Mouse (Mus musculus): ENCODE measurements around the gene Rasl11a.
"Not testable (repeated sequence)": the region's sequence is repeated elsewhere in the genome, so short reads cannot be mapped to it uniquely, and the experiment has no call there.

The Rasl11a gene

DNA sequence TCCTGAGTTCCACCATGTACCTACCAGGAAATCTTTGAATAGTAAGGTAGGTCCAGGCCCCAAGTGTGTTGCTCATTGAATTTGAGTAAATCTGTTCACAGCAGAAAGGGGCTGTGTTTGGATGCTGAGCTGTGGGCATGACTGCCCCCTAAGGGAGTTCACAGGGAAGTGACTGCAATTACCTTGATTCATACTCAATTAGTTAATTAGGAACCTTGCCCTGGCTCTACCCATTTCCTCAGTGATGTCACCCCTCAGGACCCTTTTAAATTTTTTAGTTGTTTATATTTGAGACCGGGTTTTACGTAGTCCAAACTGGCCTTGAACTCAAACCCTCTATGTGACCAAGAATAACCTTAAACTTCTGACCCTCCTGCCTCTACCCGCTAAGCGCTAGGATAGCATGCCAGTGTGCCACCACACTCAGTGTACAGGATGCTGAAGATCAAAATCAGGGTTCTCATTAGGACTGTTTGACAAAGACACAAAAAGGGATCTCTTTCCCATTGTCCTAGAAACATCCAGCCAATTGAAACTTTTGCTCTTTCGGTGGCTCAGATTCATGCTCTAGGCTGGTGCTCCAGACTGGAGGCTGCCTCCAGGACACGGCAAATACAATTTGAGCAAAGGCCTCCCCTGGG is 450 bp upstream of the Rasl11a start:
- no peak for DNase-seq

GRCm38 (mm10) chr5:146846489-146846888 is 1.6 kb downstream of the Rasl11a start:
- DNase-seq: no peak

DNA sequence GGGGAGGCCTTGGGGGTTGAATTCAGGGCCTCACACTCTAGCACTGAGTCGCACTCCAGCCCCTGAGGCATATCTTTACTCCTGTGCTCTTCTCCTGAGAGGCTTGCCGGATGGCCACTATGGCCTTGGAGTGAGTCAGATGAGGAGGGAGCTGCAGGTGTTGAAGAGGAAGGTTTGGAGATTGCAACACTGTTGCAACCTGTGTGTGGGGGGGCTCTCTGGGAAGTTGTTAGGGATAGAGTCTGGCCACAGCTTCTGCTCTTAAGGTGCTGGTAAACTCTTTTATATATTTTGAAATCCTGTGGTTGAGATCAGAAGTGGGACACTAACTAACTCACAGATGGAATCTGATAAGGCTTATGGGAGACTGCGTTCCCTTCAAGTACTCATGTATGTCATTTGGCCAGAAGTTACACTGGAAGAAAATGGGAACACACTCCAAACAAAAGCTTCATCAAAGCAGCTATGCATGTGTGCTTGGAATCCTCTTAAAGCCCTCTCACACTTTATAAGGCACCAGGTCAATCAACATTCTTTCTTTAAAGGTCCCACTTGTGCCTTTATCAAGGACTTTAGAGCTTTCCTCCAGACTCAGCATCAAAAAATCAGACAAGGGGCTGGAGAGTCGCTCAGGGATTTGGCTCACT is 4.2 kb downstream of the Rasl11a start:
- DNase-seq: no peak

- no peak for DNase-seq
These were observed 11.2 kb downstream of the Rasl11a start for GRCm38 (mm10) chr5:146856106-146856505.

- DNase-seq: no peak
These were observed 12.7 kb downstream of the Rasl11a start for GRCm38 (mm10) chr5:146857620-146858019.

GRCm38 (mm10) chr5:146858772-146859171 is 13.9 kb downstream of the Rasl11a start:
- DNase-seq: no peak

DNA sequence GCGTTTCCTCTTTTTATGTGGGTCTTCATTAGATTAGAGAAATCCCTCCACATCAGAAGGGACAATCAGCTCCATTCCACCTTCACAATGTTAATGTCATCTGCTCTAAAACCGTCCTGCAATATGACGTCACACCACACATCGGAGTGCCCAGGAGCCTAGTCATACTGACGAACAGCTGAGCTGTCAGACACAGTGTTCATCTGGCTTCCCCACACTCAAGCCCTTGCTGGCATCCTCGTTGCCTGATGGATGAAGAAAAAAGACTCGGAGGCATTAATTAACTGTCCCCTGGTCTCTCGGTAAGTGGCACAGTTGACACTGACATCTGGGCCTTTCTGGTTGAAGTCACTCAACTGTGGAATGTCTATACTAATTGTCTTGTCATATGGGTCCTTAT is 14.4 kb downstream of the Rasl11a start:
- DNase-seq: no peak

GRCm38 (mm10) chr5:146860222-146860998 is 15.5 kb downstream of the Rasl11a start:
- no peak for DNase-seq

GRCm38 (mm10) chr5:146861588-146861987 is 16.7 kb downstream of the Rasl11a start:
- DNase-seq: no peak

GRCm38 (mm10) chr5:146865511-146865910 is 20.6 kb downstream of the Rasl11a start:
- DNase-seq: no peak

DNA sequence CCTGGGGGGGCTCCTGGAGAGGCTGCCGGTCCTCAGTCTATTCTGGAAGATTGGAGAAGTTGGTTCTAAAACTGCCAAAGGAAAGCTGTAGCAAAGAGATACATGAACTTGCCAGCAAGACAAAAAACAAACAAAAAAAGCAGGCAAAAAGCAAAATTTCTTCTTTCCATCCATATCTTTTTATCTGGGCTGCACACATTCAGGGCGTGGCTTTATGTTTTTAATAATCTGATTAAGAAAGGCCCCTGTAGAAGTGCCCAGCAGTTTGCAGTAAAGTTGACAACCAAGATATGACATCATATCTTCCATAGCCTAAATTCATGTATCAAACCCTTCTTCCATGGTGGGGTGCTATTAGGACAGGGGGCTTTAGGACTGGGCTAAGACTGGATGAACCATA is 21.4 kb downstream of the Rasl11a start:
- no peak for DNase-seq

GRCm38 (mm10) chr5:146867246-146867945 is 22.5 kb downstream of the Rasl11a start:
- DNase-seq: peak; percentile 62

GRCm38 (mm10) chr5:146867946-146868314 is 23.1 kb downstream of the Rasl11a start:
- DNase-seq: no peak

GRCm38 (mm10) chr5:146872981-146873631 is 28.2 kb downstream of the Rasl11a start:
- DNase-seq: no peak

- no peak for DNase-seq
These were observed 31.2 kb downstream of the Rasl11a start for GRCm38 (mm10) chr5:146876024-146876423.

- not testable (repeated sequence) for DNase-seq
These were observed 33.0 kb downstream of the Rasl11a start for GRCm38 (mm10) chr5:146877882-146878281.

GRCm38 (mm10) chr5:146882261-146882660 is 37.4 kb downstream of the Rasl11a start:
- DNase-seq: no peak

GRCm38 (mm10) chr5:146883053-146883452 is 38.2 kb downstream of the Rasl11a start:
- no peak for DNase-seq

DNA sequence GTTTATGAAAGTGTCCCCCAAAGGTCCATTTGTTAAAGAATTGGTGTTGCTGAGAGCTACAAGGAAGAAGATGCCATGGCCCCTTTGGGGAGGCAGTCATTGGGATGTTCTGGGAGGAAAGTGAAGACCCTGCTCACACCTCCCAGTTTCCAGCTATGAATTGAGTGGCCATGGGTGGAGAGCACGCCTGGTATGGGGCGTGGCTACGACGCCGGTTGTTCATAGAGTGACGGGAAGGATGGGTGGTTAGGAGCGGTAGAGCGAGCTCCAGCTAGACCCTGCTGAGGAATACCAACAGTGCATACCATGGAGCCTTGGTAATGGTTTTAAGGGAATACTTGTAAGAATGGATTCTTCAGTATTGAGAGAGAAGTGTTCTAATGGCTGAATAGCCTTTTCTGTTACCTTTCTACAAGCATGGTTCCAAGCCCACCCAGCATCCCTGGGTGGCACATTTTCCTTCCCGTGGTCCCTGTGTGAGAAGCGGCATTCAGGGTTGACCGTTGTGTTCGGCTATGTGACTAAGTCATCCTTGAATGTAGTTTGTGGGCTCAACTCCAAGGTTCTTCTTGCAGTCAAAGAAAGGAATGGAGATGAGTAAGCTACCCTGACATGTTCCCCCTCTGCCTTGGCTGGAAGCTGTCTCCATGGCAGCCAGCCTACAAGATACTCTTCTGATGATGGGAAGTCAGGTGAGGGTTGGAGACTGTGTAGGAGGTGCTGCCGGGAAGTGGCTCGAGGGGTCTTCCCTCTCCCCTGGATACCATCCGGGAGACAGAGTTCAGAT is 38.8 kb downstream of the Rasl11a start:
- no peak for DNase-seq

DNA sequence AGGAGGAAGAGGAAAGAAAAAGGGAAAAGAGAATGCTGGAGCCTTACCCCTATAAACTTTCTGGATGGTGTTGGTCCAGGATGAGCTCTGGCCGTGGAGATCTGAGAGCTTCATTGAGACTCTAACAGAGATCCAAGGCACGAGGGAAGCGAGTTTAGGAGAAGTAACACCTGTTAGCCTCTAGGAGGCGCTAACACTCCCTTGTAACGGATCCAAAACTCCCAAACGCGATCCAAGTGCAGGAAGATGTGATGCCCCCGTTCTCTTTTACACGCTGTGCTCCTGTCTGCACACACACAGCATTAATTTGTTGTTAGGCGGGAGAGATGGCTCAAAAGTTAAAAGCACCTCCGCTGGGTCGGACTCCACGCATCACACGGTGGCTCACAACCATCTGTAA is 46.3 kb downstream of the Rasl11a start:
- DNase-seq: no peak

DNA sequence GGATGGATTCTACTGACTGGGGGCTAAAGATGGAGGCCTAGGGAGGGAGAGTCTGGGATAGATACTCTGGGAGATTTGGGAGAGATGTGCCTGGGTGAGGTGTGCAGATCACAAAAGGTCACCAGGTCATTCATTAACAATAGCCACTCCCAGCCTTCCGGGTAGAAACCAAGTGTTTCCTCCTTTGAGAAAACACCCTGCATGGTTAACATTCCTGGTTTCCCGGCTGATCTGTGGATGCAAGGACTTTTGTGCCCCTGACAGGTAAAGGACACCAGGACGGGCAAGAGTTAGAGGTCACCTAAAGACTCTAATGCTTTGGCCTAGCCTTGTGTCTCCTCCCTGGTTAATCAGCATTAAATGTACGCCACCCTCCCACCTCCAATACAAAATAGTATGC is 48.0 kb downstream of the Rasl11a start:
- no peak for DNase-seq

Measured in right cerebral cortex, postnatal 4 days (tissue).